Mouse (Mus musculus): Measurements from ENCODE around the gene Mast3.
A peak's percentile ranks its signal among the peaks of the same experiment; 100 is the strongest.

Mast3 gene

GRCm38 (mm10) chr8:70802786-70803510 lies 1.9 kb downstream of the Mast3 start:
- DNase-seq: no peak

GRCm38 (mm10) chr8:70801830-70802229 lies 3.0 kb downstream of the Mast3 start:
- no peak for DNase-seq

GRCm38 (mm10) chr8:70801156-70801555 lies 3.7 kb downstream of the Mast3 start:
- DNase-seq: no peak

DNA sequence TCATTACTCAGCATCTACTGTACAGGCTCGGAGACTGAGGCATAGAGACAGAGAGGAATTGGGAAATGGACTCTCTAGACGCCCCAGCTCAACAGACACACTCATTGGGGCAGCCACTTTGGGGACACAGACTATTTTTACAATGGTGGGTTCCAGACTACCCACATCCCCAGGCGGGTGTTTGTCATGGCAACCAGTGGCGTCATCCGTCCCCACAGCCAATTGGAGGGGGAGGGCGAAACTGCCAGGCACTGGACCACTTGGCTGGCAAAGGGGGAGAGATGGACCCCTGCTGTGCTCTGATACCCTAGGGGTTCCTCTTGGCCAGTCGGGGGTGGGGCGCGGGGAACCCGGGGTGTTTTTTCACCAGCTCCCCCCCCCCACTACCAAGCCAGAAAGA lies 4.2 kb downstream of the Mast3 start:
- no peak for DNase-seq

- peak; percentile 24 for DNase-seq
These were observed 6.6 kb downstream of the Mast3 start for GRCm38 (mm10) chr8:70798281-70798680.

- peak; percentile 78 for DNase-seq
These were observed 7.5 kb downstream of the Mast3 start for GRCm38 (mm10) chr8:70797081-70798070.

DNA sequence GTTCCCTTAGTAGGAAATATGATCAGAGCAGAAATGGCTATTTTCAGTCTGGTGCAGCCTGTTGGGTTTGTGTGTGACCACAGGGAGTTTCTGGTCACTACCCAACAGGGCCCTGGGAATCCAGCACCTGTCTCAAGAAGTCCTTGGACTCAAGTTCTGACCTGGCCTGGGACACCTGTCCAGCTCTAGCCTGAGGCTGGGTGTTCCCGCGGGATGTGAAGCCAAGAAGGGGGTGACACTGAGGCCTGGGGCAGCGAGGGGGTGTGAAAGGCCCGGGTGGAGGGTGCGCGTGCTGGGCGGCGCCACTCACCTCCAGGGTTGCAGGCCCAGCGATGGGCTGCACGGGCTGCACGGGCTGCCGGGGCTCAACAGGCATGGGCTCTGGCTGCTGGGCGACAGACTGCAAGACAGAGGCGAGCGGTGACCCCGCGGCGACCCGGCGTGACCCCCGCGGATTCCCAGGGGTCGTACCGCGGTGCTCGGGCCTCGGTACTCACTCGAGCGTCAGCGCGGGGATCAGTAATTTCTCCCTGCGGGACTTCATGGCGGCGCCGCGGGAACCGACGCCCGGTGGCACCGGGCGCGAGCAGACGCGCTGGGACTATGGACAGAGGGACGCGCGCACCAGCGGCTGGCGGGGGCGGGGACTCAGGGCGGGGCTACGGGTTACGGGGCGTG lies 8.3 kb downstream of the Mast3 start:
- no peak for DNase-seq

GRCm38 (mm10) chr8:70795370-70795769 lies 9.5 kb downstream of the Mast3 start:
- peak; percentile 21 for DNase-seq

DNA sequence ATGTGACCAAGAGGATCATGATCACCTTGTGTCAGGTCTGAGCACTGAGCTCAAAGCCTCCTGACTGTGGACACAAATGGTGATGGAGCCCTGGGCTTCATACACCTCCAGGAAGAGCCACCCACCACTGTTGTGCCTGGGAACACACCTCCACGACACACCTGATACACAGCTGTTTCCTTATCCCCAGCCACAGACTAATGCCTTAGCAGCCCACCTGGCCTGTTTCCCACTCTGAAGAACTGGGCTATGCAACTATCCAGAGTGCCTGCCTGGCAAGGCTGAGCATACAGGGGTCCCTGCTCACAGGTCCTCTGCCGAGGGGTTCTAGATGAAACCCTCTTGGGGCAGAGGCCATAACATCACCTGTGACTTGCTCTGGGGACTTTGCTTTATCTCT lies 10.6 kb downstream of the Mast3 start:
- DNase-seq: peak; percentile 20

- DNase-seq: peak; percentile 73
These were observed 12.2 kb downstream of the Mast3 start for GRCm38 (mm10) chr8:70792700-70793099.

- DNase-seq: peak; percentile 89
These were observed 12.7 kb downstream of the Mast3 start for GRCm38 (mm10) chr8:70791975-70792691.

GRCm38 (mm10) chr8:70791294-70791701 lies 13.6 kb downstream of the Mast3 start:
- DNase-seq: no peak

DNA sequence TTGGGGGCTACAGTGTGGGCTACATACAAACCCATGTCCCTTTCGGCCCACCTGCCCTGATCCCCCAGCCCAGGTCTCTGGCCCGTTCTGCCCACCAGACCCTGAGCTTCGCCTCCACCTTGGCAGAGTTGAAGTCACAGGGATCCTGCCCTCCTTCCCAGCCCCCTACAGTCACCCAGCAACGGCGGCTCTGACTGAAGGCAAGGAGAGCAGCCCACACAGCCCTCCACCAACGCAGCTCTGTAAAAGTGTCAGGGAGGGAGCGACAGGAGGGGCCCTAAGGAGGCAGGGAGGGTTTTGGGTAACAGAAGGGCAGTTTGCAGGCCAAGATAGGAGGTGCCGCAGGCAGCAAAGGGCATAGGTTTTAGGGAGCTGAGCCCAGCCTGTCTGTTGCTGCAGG lies 14.0 kb downstream of the Mast3 start:
- DNase-seq: peak; percentile 29

GRCm38 (mm10) chr8:70789046-70789445 lies 15.8 kb downstream of the Mast3 start:
- peak; percentile 35 for DNase-seq

- DNase-seq: peak; percentile 89
These were observed 16.8 kb downstream of the Mast3 start for GRCm38 (mm10) chr8:70787941-70788667.

GRCm38 (mm10) chr8:70787051-70787445 lies 17.8 kb downstream of the Mast3 start:
- peak; percentile 27 for DNase-seq

GRCm38 (mm10) chr8:70786291-70787050 lies 18.4 kb downstream of the Mast3 start:
- peak; percentile 35 for DNase-seq

- DNase-seq: no peak
These were observed 24.8 kb downstream of the Mast3 start for GRCm38 (mm10) chr8:70780093-70780492.

DNA sequence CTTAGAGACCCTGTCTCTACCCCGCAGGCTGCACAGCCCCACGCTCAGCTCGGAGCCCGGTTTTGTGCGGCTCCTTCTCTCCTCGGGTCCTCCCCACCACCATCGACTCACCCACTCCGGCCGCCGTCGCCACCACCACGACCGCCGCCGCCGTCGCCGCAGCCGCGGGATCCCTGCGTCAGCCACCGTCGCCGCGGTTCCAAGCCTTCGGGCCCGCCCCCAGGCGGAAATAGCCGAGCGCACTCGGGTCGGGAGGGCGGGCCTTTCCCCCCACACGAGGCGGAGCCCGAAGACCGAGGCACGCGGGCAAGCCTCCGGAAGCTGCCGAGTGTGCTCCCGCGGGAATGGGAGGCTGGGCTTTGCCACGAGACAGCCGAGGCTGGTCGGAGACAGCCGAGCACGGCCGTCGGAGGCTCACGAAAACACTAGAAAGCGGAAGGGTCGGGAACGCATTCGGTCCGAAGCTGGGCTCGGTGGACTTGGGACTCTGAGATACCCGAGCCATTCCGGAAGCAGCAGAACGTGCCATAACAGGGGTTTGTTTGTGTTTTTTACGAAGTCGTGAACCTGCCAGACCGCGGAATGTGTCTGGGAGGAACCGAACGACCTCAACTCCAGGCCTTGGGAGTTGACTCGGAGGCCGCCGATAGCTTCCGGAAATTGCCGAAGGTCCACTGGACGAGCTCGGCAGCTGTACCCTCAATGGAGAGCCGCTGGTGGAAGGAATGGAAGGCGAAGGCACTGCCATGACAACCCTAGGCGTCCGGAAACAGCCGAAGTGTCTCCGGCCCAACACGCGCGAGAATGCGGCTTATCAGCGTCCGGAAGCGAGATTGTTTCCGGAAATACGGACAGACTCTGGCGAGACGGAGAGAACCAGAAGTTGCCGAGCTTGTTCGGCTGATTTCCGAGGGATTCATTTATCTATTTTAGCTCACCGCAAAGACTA lies 28.1 kb downstream of the Mast3 start, which contains the start of gene Pik3r2:
Gene Pik3r2, minus strand, starts transcription at position 218 of the 949 bp plus-strand sequence.
- peak; percentile 97 for DNase-seq
